Mouse (Mus musculus): ENCODE results near the gene Sh3d19.
A peak's percentile ranks its signal among the peaks of the same experiment; 100 is the strongest.
"Not testable (repeated sequence)": the region's sequence is repeated elsewhere in the genome, so short reads cannot be mapped to it uniquely, and the experiment has no call there.

Gene Sh3d19

GRCm38 (mm10) chr3:86093213-86093845, 122.4 kb downstream of the Sh3d19 start:
- peak; percentile 14 for DNase-seq (ENCODE audit: low read depth, low spot score)

GRCm38 (mm10) chr3:86093907-86094306, 123.0 kb downstream of the Sh3d19 start:
- no peak for DNase-seq (ENCODE audit: low read depth, low spot score)

- no peak for DNase-seq (ENCODE audit: low read depth, low spot score)
Measured at GRCm38 (mm10) chr3:86101956-86102355, 131.0 kb downstream of the Sh3d19 start.

GRCm38 (mm10) chr3:86103449-86104291, 132.8 kb downstream of the Sh3d19 start:
- no peak for DNase-seq (ENCODE audit: low read depth, low spot score)

- DNase-seq (ENCODE audit: low read depth, low spot score) = not testable (repeated sequence)
Measured at GRCm38 (mm10) chr3:86104433-86104832, 133.5 kb downstream of the Sh3d19 start.

GRCm38 (mm10) chr3:86104909-86105308, 134.0 kb downstream of the Sh3d19 start:
- DNase-seq (ENCODE audit: low read depth, low spot score) = no peak

GRCm38 (mm10) chr3:86106086-86106632, 135.2 kb downstream of the Sh3d19 start:
- DNase-seq (ENCODE audit: low read depth, low spot score) = no peak

- DNase-seq (ENCODE audit: low read depth, low spot score) = no peak
Measured at GRCm38 (mm10) chr3:86107637-86108539, 137.0 kb downstream of the Sh3d19 start.

- no peak for DNase-seq (ENCODE audit: low read depth, low spot score)
Measured at GRCm38 (mm10) chr3:86108576-86108975, 137.7 kb downstream of the Sh3d19 start.

- DNase-seq (ENCODE audit: low read depth, low spot score) = no peak
Measured at GRCm38 (mm10) chr3:86109099-86109498, 138.2 kb downstream of the Sh3d19 start.

- peak; percentile 70 for DNase-seq (ENCODE audit: low read depth, low spot score)
Measured at GRCm38 (mm10) chr3:86110077-86110476, 139.2 kb downstream of the Sh3d19 start.

GRCm38 (mm10) chr3:86112766-86113165, 141.9 kb downstream of the Sh3d19 start:
- DNase-seq (ENCODE audit: low read depth, low spot score) = no peak

GRCm38 (mm10) chr3:86114659-86115338, 143.9 kb downstream of the Sh3d19 start:
- DNase-seq (ENCODE audit: low read depth, low spot score) = peak; percentile 41

GRCm38 (mm10) chr3:86116951-86117350, 146.0 kb downstream of the Sh3d19 start:
- no peak for DNase-seq (ENCODE audit: low read depth, low spot score)

- no peak for DNase-seq (ENCODE audit: low read depth, low spot score)
Measured at GRCm38 (mm10) chr3:86119237-86119932, 148.5 kb downstream of the Sh3d19 start.

GRCm38 (mm10) chr3:86122156-86122555, 151.2 kb downstream of the Sh3d19 start:
- no peak for DNase-seq (ENCODE audit: low read depth, low spot score)

- DNase-seq (ENCODE audit: low read depth, low spot score) = no peak
Measured at GRCm38 (mm10) chr3:86123251-86123746, 152.4 kb downstream of the Sh3d19 start.

- peak; percentile 71 for DNase-seq (ENCODE audit: low read depth, low spot score)
Measured at GRCm38 (mm10) chr3:86129757-86130156, 158.8 kb downstream of the Sh3d19 start.

- DNase-seq (ENCODE audit: low read depth, low spot score) = no peak
Measured at GRCm38 (mm10) chr3:86134939-86135638, 164.2 kb downstream of the Sh3d19 start.

Measured in mesoderm, embryonic 11.5 days (tissue).